ENCODE assay signal across 9 mouse cellular contexts in genomic region chr11:72411945-72412344, GRCm38 (mm10). TPM values are rescaled to one million over a fixed set of nuclear protein-coding genes. Genes with fewer than 3 reads are reported as not detected.
DNase-seq lines count a peak whose midpoint lies in the region; ATAC-seq and TF ChIP-seq lines count a peak whose summit lies in the region.
"Had no signal": no experiment of that assay in that cellular context is flagged by ENCODE, and none has a peak within 500 bp of the region (broad histone marks: within the 10 kb centered on the region; RNA-seq: fewer than 3 reads in every experiment).

No protein-coding gene starts in this region.

- H3K4me3 ChIP-seq in heart, embryonic 14.5 days (ENCODE audit: control insufficient read depth in 1 of 2, insufficient read depth in 1 of 2, low read depth in 1 of 2, low read length in 2 of 2) = peak overlapping the region; percentile 28 to 93
- H3K4me3 ChIP-seq in MEL (ENCODE audit: control insufficient read depth in 1 of 2, insufficient read depth in 1 of 2, low read depth in 2 of 2, low read length in 2 of 2) = peak overlapping the region; percentile 33 to 69
- H3K4me3 ChIP-seq in hindbrain, embryonic 11.5 days (ENCODE audit: low read depth, low read length) = peak overlapping the region; percentile 58
- H3K4me3 ChIP-seq in liver, postnatal 0 days (ENCODE audit: low read depth, low read length) = peak overlapping the region; percentile 51

- no peaks in the 10 kb centered on the region for H3K36me3 ChIP-seq in heart, embryonic 14.5 days (ENCODE audit: control insufficient read depth, insufficient read depth, low read length)
- peaks cover 0 to 25% of the 10 kb centered on the region in 2 experiments; a peak in 2 of 4 replicates for H3K36me3 ChIP-seq in MEL (ENCODE audit: control insufficient read depth in 1 of 2, insufficient read depth in 2 of 2, low read length in 2 of 2)
- no peaks in the 10 kb centered on the region for H3K36me3 ChIP-seq in hindbrain, embryonic 11.5 days (ENCODE audit: control insufficient read depth, insufficient read depth, low read length)
- H3K36me3 ChIP-seq in liver, postnatal 0 days (replicated peaks; ENCODE audit: insufficient read depth, low read length) = no peaks in the 10 kb centered on the region

- WGBS in heart, embryonic 14.5 days = 27% methylated on average over 9 of the region's 9 CpGs
- 27% methylated on average over 9 of the region's 9 CpGs for WGBS in hindbrain, embryonic 11.5 days
- whole genome bisulfite sequencing in liver, postnatal 0 days (ENCODE audit: insufficient replicate concordance) = 25% methylated on average over 9 of the region's 9 CpGs

- peak overlapping the region; percentile 94 for H3K9ac ChIP-seq in heart, embryonic 14.5 days (ENCODE audit: low read length)
- H3K9ac ChIP-seq in MEL (ENCODE audit: control insufficient read depth, low read depth, low read length, poor library complexity, severe bottlenecking) = no peak overlapping the region
- no peak overlapping the region for H3K9ac ChIP-seq in hindbrain, embryonic 11.5 days (ENCODE audit: low read depth, low read length)
- no peak overlapping the region; the same call in 1 of the 2 replicates for H3K9ac ChIP-seq in liver, postnatal 0 days (replicated peaks)

- H3K79me2 ChIP-seq in MEL (ENCODE audit: control insufficient read depth, insufficient read depth, low read length, poor library complexity) = no peaks in the 10 kb centered on the region

- TF ChIP-seq RAD21 in MEL (IDR thresholded peaks at IDR 0.05; ENCODE audit: low read depth, low read length) = no peak

- H3K4me2 ChIP-seq in heart, embryonic 14.5 days (ENCODE audit: low read length) = peak overlapping the region; percentile 73
- H3K4me2 ChIP-seq in hindbrain, embryonic 11.5 days (replicated peaks; ENCODE audit: low read depth, low read length) = peak overlapping the region; percentile 98
- peak overlapping the region; percentile 94 for H3K4me2 ChIP-seq in liver, postnatal 0 days (ENCODE audit: low read depth, low read length)

- DNase-seq in heart, postnatal 4 days = no peak
- DNase-seq in MEL (ENCODE audit: low read depth, low spot score) = no peak
- no peak for DNase-seq in hindbrain, embryonic 11.5 days (ENCODE audit: low spot score)
- DNase-seq in liver, postnatal 0 days = no peak
- DNase-seq in left cerebral cortex, postnatal 14 days (ENCODE audit: low spot score in 2 of 2) = no peak
- DNase-seq in left cerebral cortex, postnatal 4 days = no peak
- DNase-seq in thymus, postnatal 14 days = no peak

- no peak for TF ChIP-seq EP300 in MEL (IDR thresholded peaks at IDR 0.05; ENCODE audit: low read depth in 1 of 2, low read length in 2 of 2)
- TF ChIP-seq EP300 in liver, postnatal 0 days (IDR thresholded peaks at IDR 0.05; ENCODE audit: low read depth) = no peak

- TF ChIP-seq CTCF in MEL (IDR thresholded peaks at IDR 0.05 in 2 of 3, conservative IDR thresholded peaks at IDR 0.05 in 1 of 3; ENCODE audit: control insufficient read depth in 1 of 3, insufficient read depth in 1 of 3, low read depth in 2 of 3, low read length in 3 of 3, poor library complexity in 1 of 3, severe bottlenecking in 1 of 3) = no peak
- TF ChIP-seq CTCF in liver, postnatal 0 days (IDR thresholded peaks at IDR 0.05; ENCODE audit: low read depth) = no peak

- TF ChIP-seq POLR2A in MEL (IDR thresholded peaks at IDR 0.05; ENCODE audit: control insufficient read depth in 1 of 2, insufficient read depth in 1 of 2, low read depth in 1 of 2, low read length in 2 of 2, poor library complexity in 1 of 2) = no peak

- intact Hi-C loops in left cerebral cortex, postnatal 14 days (cut with DNase I) = no loop called here
- intact Hi-C loops in left cerebral cortex, postnatal 4 days (cut with DNase I) = no loop called here

- peak overlapping the region in 1 of 2 experiments; percentile 96; a peak in 2 of 4 replicates for H3K27ac ChIP-seq in heart, embryonic 14.5 days (replicated peaks in 1 of 2; ENCODE audit: control insufficient read depth in 1 of 2, insufficient read depth in 1 of 2, low read depth in 2 of 2, low read length in 2 of 2)
- no peak overlapping the region for H3K27ac ChIP-seq in MEL (ENCODE audit: control insufficient read depth, low read depth, low read length)
- H3K27ac ChIP-seq in hindbrain, embryonic 11.5 days (ENCODE audit: low read depth, low read length) = no peak overlapping the region
- no peak overlapping the region for H3K27ac ChIP-seq in liver, postnatal 0 days (ENCODE audit: low read depth)

- no peaks in the 10 kb centered on the region for H3K27me3 ChIP-seq in heart, embryonic 14.5 days (ENCODE audit: control insufficient read depth, insufficient read depth, low read length)
- no peaks in the 10 kb centered on the region for H3K27me3 ChIP-seq in MEL (ENCODE audit: control insufficient read depth in 1 of 2, insufficient read depth in 2 of 2, low read length in 2 of 2)
- peaks cover 3% of the 10 kb centered on the region for H3K27me3 ChIP-seq in hindbrain, embryonic 11.5 days (ENCODE audit: control insufficient read depth, insufficient read depth, low read length)
- peaks cover 12% of the 10 kb centered on the region; the same call in 1 of the 2 replicates for H3K27me3 ChIP-seq in liver, postnatal 0 days (ENCODE audit: insufficient read depth, low read length)

- H3K9me3 ChIP-seq in heart, embryonic 14.5 days (ENCODE audit: control insufficient read depth, low read length) = no peaks in the 10 kb centered on the region
- no peaks in the 10 kb centered on the region for H3K9me3 ChIP-seq in MEL (replicated peaks; ENCODE audit: insufficient read depth, low read length)
- H3K9me3 ChIP-seq in hindbrain, embryonic 11.5 days (ENCODE audit: control insufficient read depth, low read length) = no peaks in the 10 kb centered on the region
- H3K9me3 ChIP-seq in liver, postnatal 0 days (ENCODE audit: low read length) = no peaks in the 10 kb centered on the region

- peaks cover 70 to 75% of the 10 kb centered on the region in 2 experiments for H3K4me1 ChIP-seq in heart, embryonic 14.5 days (ENCODE audit: control insufficient read depth in 2 of 2, insufficient read depth in 2 of 2, low read length in 2 of 2)
- peaks cover 16 to 40% of the 10 kb centered on the region in 2 experiments for H3K4me1 ChIP-seq in MEL (ENCODE audit: control insufficient read depth in 1 of 2, insufficient read depth in 2 of 2, low read length in 2 of 2)
- no peaks in the 10 kb centered on the region; the same call in 1 of the 2 replicates for H3K4me1 ChIP-seq in hindbrain, embryonic 11.5 days (replicated peaks; ENCODE audit: control insufficient read depth, insufficient read depth, low read length)
- H3K4me1 ChIP-seq in liver, postnatal 0 days (ENCODE audit: insufficient read depth) = peaks cover 18% of the 10 kb centered on the region

- ATAC-seq in heart, embryonic 14.5 days (ENCODE audit: insufficient number of reproducible peaks, insufficient read depth, low FRiP score, low read depth) = no peak
- peak; percentile 39; the same call in 1 of the 2 replicates for ATAC-seq in hindbrain, embryonic 11.5 days (ENCODE audit: low FRiP score)
- ATAC-seq in liver, postnatal 0 days = peak; percentile 25; the same call in 1 of the 2 replicates

TF ChIP-seq in MEL, 35 proteins besides CTCF, POLR2A, EP300 and RAD21 (continues in another document):
- TF ChIP-seq HCFC1 (IDR thresholded peaks at IDR 0.05; ENCODE audit: low read depth, low read length) (no peak), GABPA (IDR thresholded peaks at IDR 0.05; ENCODE audit: low read depth, low read length) (no peak), POLR2AphosphoS2 (IDR thresholded peaks at IDR 0.05; ENCODE audit: low read length) (no peak), CHD2 (IDR thresholded peaks at IDR 0.05; ENCODE audit: low read length) (no peak)

RNA-seq across cellular contexts. Expression of gene Smtnl2, which starts 0.4 kb away (rescaled TPM):
- 116 and 122 TPM in 2 replicates for polyA plus RNA-seq in heart, embryonic 14.5 days (2014; fragmentation: Nextera tagmentation; extraction: Ambion mirVana)
- total RNA-seq in heart, postnatal 4 days (2021) = 10 to 100 TPM; 62.2 to 63.4 TPM
- total RNA-seq in MEL (2012; rRNA removed) = 10.9 and 11.1 TPM in 2 replicates
- 10 to 100 TPM in 1 of 2 experiments, not detected in 1; 10.2 TPM for polyA plus RNA-seq in MEL (2012; ENCODE audit: insufficient read depth in 1 of 2, insufficient read length in 2 of 2, low read depth in 1 of 2, low replicate concordance in 2 of 2, missing spikeins in 1 of 2)
- 4.7 and 8.7 TPM in 2 replicates for polyA plus RNA-seq in hindbrain, embryonic 11.5 days (2014; fragmentation: Nextera tagmentation; extraction: Ambion mirVana)
- polyA plus RNA-seq in liver, postnatal 0 days (2015; fragmentation: Nextera tagmentation; extraction: Ambion mirVana) = 3.5 and 4.0 TPM in 2 replicates
- 1 to 10 TPM in 1 of 2 experiments, under 1 TPM in 1; 0.59 to 1.1 TPM for total RNA-seq in left cerebral cortex, postnatal 14 days (2021)
- 1 to 10 TPM; 9.6 to 9.9 TPM for total RNA-seq in left cerebral cortex, postnatal 4 days (2021)

RNA-seq across cellular contexts. Expression of gene Ggt6, which starts 23.4 kb away (rescaled TPM):
- polyA plus RNA-seq in heart, embryonic 14.5 days (2014; fragmentation: Nextera tagmentation; extraction: Ambion mirVana) = not detected in 2 replicates
- not detected for total RNA-seq in heart, postnatal 4 days (2021)
- not detected in 2 replicates for total RNA-seq in MEL (2012; rRNA removed)
- polyA plus RNA-seq in MEL (2012; ENCODE audit: insufficient read depth in 1 of 2, insufficient read length in 2 of 2, low read depth in 1 of 2, low replicate concordance in 2 of 2, missing spikeins in 1 of 2) = under 1 TPM in 1 of 2 experiments, not detected in 1; 0.04 TPM
- not detected in 2 replicates for polyA plus RNA-seq in hindbrain, embryonic 11.5 days (2014; fragmentation: Nextera tagmentation; extraction: Ambion mirVana)
- polyA plus RNA-seq in liver, postnatal 0 days (2015; fragmentation: Nextera tagmentation; extraction: Ambion mirVana) = 0.79 and 1.2 TPM in 2 replicates
- total RNA-seq in left cerebral cortex, postnatal 14 days (2021) = not detected
- total RNA-seq in left cerebral cortex, postnatal 4 days (2021) = not detected
- total RNA-seq: left cerebral cortex, postnatal 10 days had no signal

RNA-seq across cellular contexts. Expression of gene Mybbp1a, which starts 29.2 kb away (rescaled TPM):
- 61.9 and 64.7 TPM in 2 replicates for polyA plus RNA-seq in heart, embryonic 14.5 days (2014; fragmentation: Nextera tagmentation; extraction: Ambion mirVana)
- 10 to 100 TPM; 55.6 to 55.9 TPM for total RNA-seq in heart, postnatal 4 days (2021)
- total RNA-seq in MEL (2012; rRNA removed) = 328 and 344 TPM in 2 replicates
- 1,000 to 10,000 TPM in 1 of 2 experiments, 100 to 1,000 TPM in 1; 602 to 3,394 TPM for polyA plus RNA-seq in MEL (2012; ENCODE audit: insufficient read depth in 1 of 2, insufficient read length in 2 of 2, low read depth in 1 of 2, low replicate concordance in 2 of 2, missing spikeins in 1 of 2)
- polyA plus RNA-seq in hindbrain, embryonic 11.5 days (2014; fragmentation: Nextera tagmentation; extraction: Ambion mirVana) = 112 and 145 TPM in 2 replicates
- polyA plus RNA-seq in liver, postnatal 0 days (2015; fragmentation: Nextera tagmentation; extraction: Ambion mirVana) = 40.2 and 44.5 TPM in 2 replicates
- total RNA-seq in left cerebral cortex, postnatal 14 days (2021) = 10 to 100 TPM; 45.4 to 50.6 TPM
- total RNA-seq in left cerebral cortex, postnatal 4 days (2021) = 10 to 100 TPM; 68.3 to 77.3 TPM

RNA-seq across cellular contexts. Expression of gene Tekt1, which starts 49.7 kb away (rescaled TPM):
- 0.19 and 0.28 TPM in 2 replicates for polyA plus RNA-seq in heart, embryonic 14.5 days (2014; fragmentation: Nextera tagmentation; extraction: Ambion mirVana)
- under 1 TPM; 0.26 to 0.50 TPM for total RNA-seq in heart, postnatal 4 days (2021)
- total RNA-seq in MEL (2012; rRNA removed) = not detected in 2 replicates
- not detected for polyA plus RNA-seq in MEL (2012; ENCODE audit: insufficient read depth in 1 of 2, insufficient read length in 2 of 2, low read depth in 1 of 2, low replicate concordance in 2 of 2, missing spikeins in 1 of 2)
- polyA plus RNA-seq in hindbrain, embryonic 11.5 days (2014; fragmentation: Nextera tagmentation; extraction: Ambion mirVana) = 8.7 and 8.9 TPM in 2 replicates
- polyA plus RNA-seq in liver, postnatal 0 days (2015; fragmentation: Nextera tagmentation; extraction: Ambion mirVana) = 0.07 TPM in 1 of 2 replicates, not detected in the other
- total RNA-seq in left cerebral cortex, postnatal 14 days (2021) = 1 to 10 TPM; 1.3 to 1.7 TPM
- 1 to 10 TPM; 1.6 to 2.1 TPM for total RNA-seq in left cerebral cortex, postnatal 4 days (2021)
